Mouse (Mus musculus): ENCODE data around the gene Mustn1. TPM values are rescaled to one million over a fixed set of nuclear protein-coding genes. Genes with fewer than 3 reads are reported as not detected.

The Mustn1 gene
- polyA plus RNA-seq, 1 experiment, result 0.49 TPM

- TF ChIP-seq CTCF (IDR thresholded peaks at IDR 0.05; ENCODE audit: low read depth, low read length) (no peak), POLR2A (IDR thresholded peaks at IDR 0.05; ENCODE audit: insufficient read depth, low read length) (no peak), EP300 (IDR thresholded peaks at IDR 0.05; ENCODE audit: insufficient read depth, low read depth, low read length) (no peak)
- Histone ChIP-seq H3K27ac (ENCODE audit: insufficient read depth, low read length) (no peak overlapping the region), H3K4me3 (ENCODE audit: low read depth, low read length) (no peak overlapping the region), H3K9ac (ENCODE audit: low read depth, poor library complexity, severe bottlenecking) (no peak overlapping the region), H3K4me1 (ENCODE audit: control insufficient read depth, insufficient read depth, low read length) (no peaks in the 10 kb centered on the region), H3K9me3 (replicated peaks; ENCODE audit: control insufficient read depth, insufficient read depth, low read length, poor library complexity, severe bottlenecking) (no peaks in the 10 kb centered on the region), H3K27me3 (ENCODE audit: control insufficient read depth, insufficient read depth, low read length, poor library complexity, severe bottlenecking) (no peaks in the 10 kb centered on the region), H3K36me3 (ENCODE audit: control insufficient read depth, insufficient read depth, low read length, poor library complexity, severe bottlenecking) (no peaks in the 10 kb centered on the region)
Measured at GRCm38 (mm10) chr14:30913404-30913803, 34.4 kb downstream of the Mustn1 start.

DNA sequence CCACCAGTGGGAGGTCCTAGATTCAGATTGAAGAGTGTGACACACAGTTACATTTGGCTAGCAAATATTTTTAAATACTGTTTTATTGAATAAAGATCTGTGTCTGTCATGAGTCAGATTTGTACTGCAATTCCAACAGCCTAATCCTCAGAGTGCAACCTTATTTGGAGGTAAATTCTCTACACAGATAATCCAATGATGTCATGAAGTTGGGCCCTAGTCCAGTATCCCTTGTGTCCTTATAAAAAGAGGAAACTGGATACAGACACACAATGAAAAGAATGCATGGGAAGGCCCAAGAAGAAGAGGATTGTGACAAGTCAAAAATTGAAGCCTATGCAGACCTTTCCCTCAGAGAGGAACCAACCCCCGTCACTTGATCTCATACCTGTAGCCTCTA lies 37.5 kb downstream of the Mustn1 start:
- no peaks in the 10 kb centered on the region for H3K4me1 ChIP-seq (ENCODE audit: control insufficient read depth, insufficient read depth, low read length)
- no peaks in the 10 kb centered on the region for H3K27me3 ChIP-seq (ENCODE audit: control insufficient read depth, insufficient read depth, low read length, poor library complexity, severe bottlenecking)
- no peak overlapping the region for H3K27ac ChIP-seq (ENCODE audit: insufficient read depth, low read length)
- no peak for TF ChIP-seq CTCF (IDR thresholded peaks at IDR 0.05; ENCODE audit: low read depth, low read length)
- no peak for TF ChIP-seq EP300 (IDR thresholded peaks at IDR 0.05; ENCODE audit: insufficient read depth, low read depth, low read length)
- no peak for TF ChIP-seq POLR2A (IDR thresholded peaks at IDR 0.05; ENCODE audit: insufficient read depth, low read length)
- no peaks in the 10 kb centered on the region for H3K36me3 ChIP-seq (ENCODE audit: control insufficient read depth, insufficient read depth, low read length, poor library complexity, severe bottlenecking)
- H3K9me3 ChIP-seq (replicated peaks; ENCODE audit: control insufficient read depth, insufficient read depth, low read length, poor library complexity, severe bottlenecking), result no peaks in the 10 kb centered on the region
- no peak overlapping the region for H3K4me3 ChIP-seq (ENCODE audit: low read depth, low read length)
- no peak overlapping the region for H3K9ac ChIP-seq (ENCODE audit: low read depth, poor library complexity, severe bottlenecking)

GRCm38 (mm10) chr14:30922053-30922670 lies 43.2 kb downstream of the Mustn1 start:
- Histone ChIP-seq H3K9ac (ENCODE audit: low read depth, poor library complexity, severe bottlenecking) (no peak overlapping the region), H3K36me3 (ENCODE audit: control insufficient read depth, insufficient read depth, low read length, poor library complexity, severe bottlenecking) (no peaks in the 10 kb centered on the region), H3K9me3 (replicated peaks; ENCODE audit: control insufficient read depth, insufficient read depth, low read length, poor library complexity, severe bottlenecking) (no peaks in the 10 kb centered on the region), H3K4me1 (ENCODE audit: control insufficient read depth, insufficient read depth, low read length) (no peaks in the 10 kb centered on the region), H3K27ac (ENCODE audit: insufficient read depth, low read length) (no peak overlapping the region), H3K27me3 (ENCODE audit: control insufficient read depth, insufficient read depth, low read length, poor library complexity, severe bottlenecking) (no peaks in the 10 kb centered on the region), H3K4me3 (ENCODE audit: low read depth, low read length) (no peak overlapping the region)
- TF ChIP-seq POLR2A (IDR thresholded peaks at IDR 0.05; ENCODE audit: insufficient read depth, low read length) (no peak), EP300 (IDR thresholded peaks at IDR 0.05; ENCODE audit: insufficient read depth, low read depth, low read length) (no peak), CTCF (IDR thresholded peaks at IDR 0.05; ENCODE audit: low read depth, low read length) (no peak)

DNA sequence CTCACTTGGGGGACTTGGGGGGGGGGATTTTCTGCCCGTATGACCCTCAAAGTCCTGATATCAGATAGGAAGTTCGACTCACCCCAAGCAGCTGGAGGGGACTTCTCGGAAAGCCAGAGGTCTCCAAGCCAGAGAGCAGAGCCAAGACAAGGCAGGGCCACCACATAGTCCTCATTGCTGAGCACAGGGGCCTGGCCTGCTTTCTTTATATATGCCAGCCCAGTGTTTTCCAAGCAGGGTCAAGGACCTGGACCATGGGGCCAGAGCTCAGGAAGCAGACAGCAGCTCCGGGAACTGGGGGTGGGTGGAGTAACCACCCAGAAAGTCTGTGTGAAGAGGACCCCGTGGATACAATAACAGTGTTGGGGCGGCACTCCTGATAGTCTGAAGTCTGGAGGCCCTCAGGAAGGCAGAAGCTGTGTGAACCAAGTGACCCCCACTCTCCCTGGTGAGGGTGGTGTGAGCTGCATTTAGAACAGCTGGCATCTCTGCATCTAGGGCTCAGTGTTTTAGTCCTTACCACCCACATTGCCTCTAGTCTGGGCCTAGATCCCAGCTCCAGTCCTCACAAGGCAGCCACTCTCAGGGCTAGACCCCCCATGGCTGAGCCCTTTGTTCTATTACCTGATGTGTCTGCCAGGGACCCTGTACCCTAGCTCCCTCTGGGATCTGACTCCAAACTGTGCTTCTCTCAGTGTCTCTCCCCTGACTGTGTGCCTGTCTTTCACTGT lies 44.5 kb downstream of the Mustn1 start, which contains the start of gene Itih3:
Itih3 (minus strand) TSS at position 386 of the 731 bp plus-strand sequence.
- Histone ChIP-seq H3K27me3 (ENCODE audit: control insufficient read depth, insufficient read depth, low read length, poor library complexity, severe bottlenecking) (no peaks in the 10 kb centered on the region), H3K9me3 (replicated peaks; ENCODE audit: control insufficient read depth, insufficient read depth, low read length, poor library complexity, severe bottlenecking) (no peaks in the 10 kb centered on the region), H3K9ac (ENCODE audit: low read depth, poor library complexity, severe bottlenecking) (no peak within 1 kb of the TSS), H3K4me3 (ENCODE audit: low read depth, low read length) (no peak within 1 kb of the TSS), H3K4me1 (ENCODE audit: control insufficient read depth, insufficient read depth, low read length) (no peaks in the 10 kb centered on the region), H3K36me3 (ENCODE audit: control insufficient read depth, insufficient read depth, low read length, poor library complexity, severe bottlenecking) (no peaks in the 10 kb centered on the region), H3K27ac (ENCODE audit: insufficient read depth, low read length) (no peak within 1 kb of the TSS)
- TF ChIP-seq POLR2A (IDR thresholded peaks at IDR 0.05; ENCODE audit: insufficient read depth, low read length) (no peak), CTCF (IDR thresholded peaks at IDR 0.05; ENCODE audit: low read depth, low read length) (no peak), EP300 (IDR thresholded peaks at IDR 0.05; ENCODE audit: insufficient read depth, low read depth, low read length) (no peak)

DNA sequence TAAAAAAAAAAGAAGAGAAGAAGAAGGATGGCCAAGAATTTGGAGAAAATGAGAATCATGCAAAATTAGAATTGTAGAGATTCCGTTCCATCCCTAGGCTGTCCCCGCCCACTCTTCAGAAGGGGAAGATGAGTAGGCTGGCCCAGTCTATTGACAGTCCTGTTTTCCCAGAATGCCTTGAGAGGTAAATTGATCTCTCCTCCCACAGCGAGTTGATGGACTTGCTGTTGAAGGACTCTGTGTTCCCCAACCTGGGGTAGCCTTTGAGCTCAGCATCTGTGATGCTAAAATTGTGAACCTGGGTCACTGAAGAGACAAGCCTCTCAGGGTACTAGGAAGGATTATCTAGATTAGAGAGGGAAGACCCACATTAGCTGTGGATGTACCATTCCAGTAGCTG lies 46.5 kb downstream of the Mustn1 start:
- Histone ChIP-seq H3K4me1 (ENCODE audit: control insufficient read depth, insufficient read depth, low read length) (no peaks in the 10 kb centered on the region), H3K27ac (ENCODE audit: insufficient read depth, low read length) (no peak overlapping the region), H3K9me3 (replicated peaks; ENCODE audit: control insufficient read depth, insufficient read depth, low read length, poor library complexity, severe bottlenecking) (no peaks in the 10 kb centered on the region), H3K27me3 (ENCODE audit: control insufficient read depth, insufficient read depth, low read length, poor library complexity, severe bottlenecking) (no peaks in the 10 kb centered on the region), H3K9ac (ENCODE audit: low read depth, poor library complexity, severe bottlenecking) (no peak overlapping the region), H3K4me3 (ENCODE audit: low read depth, low read length) (no peak overlapping the region), H3K36me3 (ENCODE audit: control insufficient read depth, insufficient read depth, low read length, poor library complexity, severe bottlenecking) (no peaks in the 10 kb centered on the region)
- TF ChIP-seq POLR2A (IDR thresholded peaks at IDR 0.05; ENCODE audit: insufficient read depth, low read length), result no peak
- no peak for TF ChIP-seq EP300 (IDR thresholded peaks at IDR 0.05; ENCODE audit: insufficient read depth, low read depth, low read length)
- no peak for TF ChIP-seq CTCF (IDR thresholded peaks at IDR 0.05; ENCODE audit: low read depth, low read length)

DNA sequence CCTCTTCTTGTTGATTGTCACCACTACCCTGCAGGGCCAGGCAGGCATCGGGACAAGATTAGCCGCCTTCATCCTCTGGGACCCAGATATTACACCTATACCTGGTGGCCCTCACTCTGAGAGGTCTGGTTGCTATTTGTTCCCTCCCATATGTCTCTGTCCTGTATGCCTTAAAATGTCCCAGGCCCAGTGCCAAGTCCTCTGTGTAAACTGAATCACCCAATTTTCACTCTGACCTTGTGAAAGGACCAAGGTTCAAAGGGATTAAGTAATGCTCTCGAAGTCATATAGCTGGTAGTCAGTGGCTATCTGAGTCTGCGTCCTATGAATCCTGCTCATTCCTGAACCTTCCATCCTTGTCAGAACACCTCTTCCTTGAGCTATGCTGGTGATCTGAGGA lies 51.4 kb downstream of the Mustn1 start:
- no peaks in the 10 kb centered on the region for H3K27me3 ChIP-seq (ENCODE audit: control insufficient read depth, insufficient read depth, low read length, poor library complexity, severe bottlenecking)
- H3K27ac ChIP-seq (ENCODE audit: insufficient read depth, low read length), result no peak overlapping the region
- no peaks in the 10 kb centered on the region for H3K9me3 ChIP-seq (replicated peaks; ENCODE audit: control insufficient read depth, insufficient read depth, low read length, poor library complexity, severe bottlenecking)
- no peak overlapping the region for H3K9ac ChIP-seq (ENCODE audit: low read depth, poor library complexity, severe bottlenecking)
- TF ChIP-seq EP300 (IDR thresholded peaks at IDR 0.05; ENCODE audit: insufficient read depth, low read depth, low read length), result no peak
- TF ChIP-seq POLR2A (IDR thresholded peaks at IDR 0.05; ENCODE audit: insufficient read depth, low read length), result no peak
- no peak for TF ChIP-seq CTCF (IDR thresholded peaks at IDR 0.05; ENCODE audit: low read depth, low read length)
- H3K4me1 ChIP-seq (ENCODE audit: control insufficient read depth, insufficient read depth, low read length), result no peaks in the 10 kb centered on the region
- no peaks in the 10 kb centered on the region for H3K36me3 ChIP-seq (ENCODE audit: control insufficient read depth, insufficient read depth, low read length, poor library complexity, severe bottlenecking)
- H3K4me3 ChIP-seq (ENCODE audit: low read depth, low read length), result no peak overlapping the region

Other genes with a start within 250 kb of the Mustn1 start
- 17.0 and 18.1 TPM in 2 replicates for gene Rft1, start 224.8 kb upstream of the Mustn1 start, polyA plus RNA-seq (2011; ENCODE audit: insufficient read depth, insufficient read length, low read depth, missing spikeins)
- 9.8 and 12.0 TPM in 2 replicates for gene Sfmbt1, start 164.4 kb upstream of the Mustn1 start, polyA plus RNA-seq (2011; ENCODE audit: insufficient read depth, insufficient read length, low read depth, missing spikeins)
- 18.1 and 18.6 TPM in 2 replicates for gene Tmem110, start 53.6 kb upstream of the Mustn1 start, polyA plus RNA-seq (2011; ENCODE audit: insufficient read depth, insufficient read length, low read depth, missing spikeins)
- gene Itih4, start 7.3 kb downstream of the Mustn1 start, polyA plus RNA-seq (2011; ENCODE audit: insufficient read depth, insufficient read length, low read depth, missing spikeins), result 0.29 TPM in 1 of 2 replicates, not detected in the other
- gene Itih3, start 44.6 kb downstream of the Mustn1 start, polyA plus RNA-seq (2011; ENCODE audit: insufficient read depth, insufficient read length, low read depth, missing spikeins), result not detected in 2 replicates
- not detected in 2 replicates for gene Itih1, start 64.1 kb downstream of the Mustn1 start, polyA plus RNA-seq (2011; ENCODE audit: insufficient read depth, insufficient read length, low read depth, missing spikeins)
- gene Nek4, start 72.2 kb downstream of the Mustn1 start, polyA plus RNA-seq (2011; ENCODE audit: insufficient read depth, insufficient read length, low read depth, missing spikeins), result 17.3 and 17.7 TPM in 2 replicates
- 29.1 and 36.4 TPM in 2 replicates for gene Glt8d1, start 122.2 kb downstream of the Mustn1 start, polyA plus RNA-seq (2011; ENCODE audit: insufficient read depth, insufficient read length, low read depth, missing spikeins)
- gene Spcs1, start 122.5 kb downstream of the Mustn1 start, polyA plus RNA-seq (2011; ENCODE audit: insufficient read depth, insufficient read length, low read depth, missing spikeins), result 126 and 132 TPM in 2 replicates
- 84.5 and 86.9 TPM in 2 replicates for gene Pbrm1, start 139.9 kb downstream of the Mustn1 start, polyA plus RNA-seq (2011; ENCODE audit: insufficient read depth, insufficient read length, low read depth, missing spikeins)
- gene Gnl3, start 140.0 kb downstream of the Mustn1 start, polyA plus RNA-seq (2011; ENCODE audit: insufficient read depth, insufficient read length, low read depth, missing spikeins), result 380 and 391 TPM in 2 replicates
- 17.1 and 17.2 TPM in 2 replicates for gene Smim4, start 249.8 kb downstream of the Mustn1 start, polyA plus RNA-seq (2011; ENCODE audit: insufficient read depth, insufficient read length, low read depth, missing spikeins)